Mouse (Mus musculus) embryonic stem cell, embryonic (primary cell): ENCODE results near the gene Coq5.

Source experiments
- CTCF ChIA-PET, 4 experiments: fragments of 300-600 bp in 2 of 4; fragments of 350-600 bp in 2 of 4; sonication (Branson Sonifier 250); formaldehyde crosslinking; loops; one replicate each; lab custom pipeline; 2022; ENCODE audit warnings: inconsistent platforms in 2 of 4; lab: Charles Lee
- POLR2A ChIA-PET, 4 experiments: fragments of 300-600 bp in 2 of 4; fragments of 350-600 bp in 2 of 4; sonication (Branson Sonifier 250); formaldehyde crosslinking; loops; one replicate each; lab custom pipeline; 2022; ENCODE audit warnings: antibody characterized with exemption in 4 of 4, inconsistent platforms in 1 of 4; lab: Charles Lee

The Coq5 gene

GRCm38 (mm10) chr5:115316968-115317644, 37.6 kb downstream of the Coq5 start:
- CTCF ChIA-PET, result interaction anchor here in 3 of 4 experiments (0.6 to 1.4 kb wide), 9 partner anchors 10 to 264 kb away, joined by 3 to 5 read pairs (median 3); partner anchors contain the start of genes Dynll1 (in 1 of the 3) and Srsf9 (in 1 of the 3)
- POLR2A ChIA-PET, result interaction anchor here (0.5 to 13.0 kb wide), 36 partner anchors 9 to 1548 kb away, joined by 3 to 170 read pairs (median 4); partner anchors contain the start of genes Srsf9 (in 3 of the 4), Dynll1 (in 2 of the 4), Rnf10 (in 2 of the 4) and Gatc (in 1 of the 4)

DNA sequence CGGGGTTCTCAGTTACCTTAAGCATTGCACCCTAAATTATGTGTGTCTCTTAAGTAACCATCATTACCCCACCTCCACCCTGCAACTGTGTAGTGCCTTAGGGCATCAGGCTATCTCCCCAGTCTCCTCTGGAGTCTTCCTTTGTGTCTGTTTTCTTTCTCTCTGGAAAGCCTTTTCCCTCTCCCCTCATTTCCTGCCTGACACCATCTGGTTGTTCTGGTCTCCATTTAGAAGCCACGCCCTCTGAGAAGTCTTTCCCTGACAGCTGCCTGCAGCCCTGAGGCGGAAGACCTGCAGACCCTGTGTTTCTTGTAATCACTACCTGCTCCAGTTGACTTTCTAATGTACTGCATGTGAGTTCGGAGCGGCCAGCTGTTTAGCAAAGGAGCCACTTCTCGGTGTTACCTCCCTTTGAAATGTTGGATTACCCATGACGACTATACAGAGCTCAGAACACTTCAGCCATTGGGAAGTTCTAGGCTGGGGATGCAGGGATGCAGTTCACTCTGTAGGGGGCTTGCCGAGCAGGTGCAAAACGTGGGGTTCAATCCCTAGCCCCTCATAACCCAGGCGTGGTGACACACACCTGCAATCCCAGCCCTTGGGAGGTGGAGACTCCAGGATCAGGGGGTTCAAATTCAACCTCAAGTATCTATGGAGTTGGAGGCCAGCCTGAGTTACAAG, 38.3 kb downstream of the Coq5 start:
- POLR2A ChIA-PET, result interaction anchor here (0.5 to 13.0 kb wide), 30 partner anchors 9 to 174 kb away, joined by 3 to 170 read pairs (median 5); partner anchors contain the start of genes Srsf9 (in 3 of the 4), Dynll1 (in 2 of the 4), Rnf10 (in 2 of the 4) and Gatc (in 1 of the 4)
- CTCF ChIA-PET, result interaction anchor here in 3 of 4 experiments (0.5 to 1.3 kb wide), 7 partner anchors 9 to 265 kb away, joined by 3 to 4 read pairs (median 3); partner anchors contain the start of genes Dynll1 (in 1 of the 3) and Srsf9 (in 1 of the 3)

- ChIA-PET CTCF (interaction anchor here (0.5 to 1.9 kb wide), 30 partner anchors 10 to 1140 kb away, joined by 3 to 7 read pairs (median 4); partner anchors contain the start of genes Dynll1 (in 2 of the 4) and Rplp0 (in 1 of the 4)), POLR2A (interaction anchor here in 3 of 4 experiments (0.5 to 13.0 kb wide), 35 partner anchors 9 to 610 kb away, joined by 3 to 170 read pairs (median 4); partner anchors contain the start of genes Dynll1 (in 3 of the 3), Pla2g1b (in 1 of the 3), Rnf10 (in 1 of the 3) and Sirt4 (in 1 of the 3))
Measured at GRCm38 (mm10) chr5:115319004-115319940, 39.8 kb downstream of the Coq5 start.

GRCm38 (mm10) chr5:115326256-115326831, 46.9 kb downstream of the Coq5 start:
- CTCF ChIA-PET, result interaction anchor here in 1 of 4 experiments (0.6 to 1.0 kb wide), 7 partner anchors 9 to 758 kb away, joined by 3 to 5 read pairs (median 3); partner anchors contain the start of gene Fam222a
- POLR2A ChIA-PET, result interaction anchor here in 3 of 4 experiments (0.6 to 8.1 kb wide), 35 partner anchors 9 to 166 kb away, joined by 3 to 56 read pairs (median 5); partner anchors contain the start of genes Dynll1 (in 3 of the 3) and Cox6a1 (in 1 of the 3)

DNA sequence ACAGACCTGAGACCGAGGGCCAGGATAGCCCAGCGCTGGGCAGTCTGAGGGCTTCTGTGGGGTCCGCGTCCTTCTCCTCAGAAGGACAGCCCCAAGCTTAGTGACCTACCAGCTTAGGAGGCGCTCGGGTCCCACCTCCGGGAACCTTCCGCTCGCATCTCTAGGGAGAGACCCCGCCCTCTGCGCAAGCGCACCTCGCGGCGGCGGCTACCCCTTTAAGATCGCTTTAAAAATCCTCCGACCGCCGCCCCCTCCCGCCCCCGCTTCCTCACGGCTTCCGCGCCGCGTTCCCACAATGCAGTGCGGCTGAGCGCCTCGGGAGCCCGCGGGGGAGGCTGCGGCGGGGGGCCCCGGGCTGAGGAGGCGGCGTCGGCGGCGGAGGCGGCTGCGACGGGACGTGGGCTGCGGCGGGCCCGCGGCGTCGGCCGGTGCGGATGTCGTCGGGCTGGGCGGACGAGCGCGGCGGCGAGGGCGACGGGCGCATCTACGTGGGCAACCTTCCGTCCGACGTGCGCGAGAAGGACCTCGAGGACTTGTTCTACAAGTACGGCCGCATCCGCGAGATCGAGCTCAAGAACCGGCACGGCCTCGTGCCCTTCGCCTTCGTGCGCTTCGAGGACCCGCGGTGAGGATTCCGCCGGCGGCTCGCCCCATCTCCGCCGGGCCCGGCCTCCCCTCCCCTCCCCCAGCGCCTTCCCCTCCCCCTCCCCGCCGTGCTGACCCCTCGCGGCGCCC, 47.6 kb downstream of the Coq5 start, which contains the start of gene Srsf9:
TSS of gene Srsf9 (plus strand) at position 303 of the 735 bp plus-strand sequence.
- POLR2A ChIA-PET, result interaction anchor here in 3 of 4 experiments (0.6 to 8.1 kb wide), 40 partner anchors 8 to 1267 kb away, joined by 3 to 56 read pairs (median 5); partner anchors contain the start of genes Dynll1 (in 3 of the 3), Cox6a1 (in 1 of the 3) and Rnf10 (in 1 of the 3)

GRCm38 (mm10) chr5:115327610-115328548, 48.4 kb downstream of the Coq5 start:
- POLR2A ChIA-PET, result interaction anchor here in 3 of 4 experiments (0.6 to 8.1 kb wide), 29 partner anchors 8 to 1268 kb away, joined by 3 to 56 read pairs (median 4); partner anchors contain the start of genes Dynll1 (in 2 of the 3), Cox6a1 (in 1 of the 3), Gatc (in 1 of the 3) and Rnf10 (in 1 of the 3)
- CTCF ChIA-PET, result interaction anchor here in 2 of 4 experiments (0.6 to 1.7 kb wide), 7 partner anchors 10 to 229 kb away, joined by 3 to 5 read pairs (median 4); no protein-coding TSS in a partner anchor

More for the DNA sequence above, 47.6 kb downstream of the Coq5 start, which contains the start of gene Srsf9:
- CTCF ChIA-PET, result interaction anchor here in 1 of 4 experiments (0.6 to 1.0 kb wide), 7 partner anchors 9 to 759 kb away, joined by 3 to 5 read pairs (median 3); partner anchors contain the start of gene Fam222a

DNA sequence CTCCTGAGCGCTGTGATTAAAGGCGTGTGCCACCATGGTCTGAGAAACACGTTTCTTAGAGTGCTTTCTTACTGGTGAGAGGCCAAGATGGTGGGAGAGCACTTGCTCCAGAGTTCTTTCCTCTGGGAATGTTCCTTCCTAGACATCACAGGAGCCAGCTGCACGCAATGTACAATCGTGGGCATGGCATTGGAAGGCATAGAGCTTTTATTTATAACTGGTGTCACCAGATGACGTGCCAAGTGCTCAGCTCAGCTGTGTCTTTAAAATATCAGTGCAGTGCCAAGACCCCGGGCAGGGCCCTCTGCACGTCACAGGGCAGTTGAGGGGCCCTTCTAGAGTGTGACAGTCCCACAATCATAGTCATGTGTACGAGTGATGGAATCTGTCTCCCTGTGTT, 51.5 kb downstream of the Coq5 start:
- POLR2A ChIA-PET, result interaction anchor here in 3 of 4 experiments (0.6 to 5.2 kb wide), 10 partner anchors 10 to 56 kb away, joined by 3 to 31 read pairs (median 5); partner anchors contain the start of genes Cox6a1 (in 1 of the 3), Dynll1 (in 1 of the 3), Gatc (in 1 of the 3) and Triap1 (in 1 of the 3)
- CTCF ChIA-PET, result interaction anchor here in 1 of 4 experiments (0.6 to 0.9 kb wide), 2 partner anchors 151 to 706 kb away, joined by 3 read pairs; no protein-coding TSS in a partner anchor

DNA sequence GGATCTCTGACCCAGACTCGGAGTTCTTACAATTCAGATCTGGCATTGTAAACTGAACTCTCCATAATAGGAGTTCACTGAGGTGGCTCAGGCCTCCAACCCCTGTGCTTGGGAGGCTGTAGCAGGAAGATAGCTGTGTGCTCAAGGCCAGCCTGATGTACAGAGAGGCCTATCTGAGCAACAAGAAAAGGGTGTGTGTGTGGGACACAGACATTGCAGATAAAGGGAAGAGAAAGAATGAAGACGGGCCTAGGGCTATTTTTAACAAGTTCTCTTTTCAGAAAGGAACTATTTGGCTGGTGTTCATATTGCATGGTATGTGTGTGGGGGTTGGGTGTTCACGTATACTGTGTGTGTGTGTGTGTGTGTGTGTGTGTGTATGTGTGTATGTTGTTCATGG, 54.2 kb downstream of the Coq5 start:
- ChIA-PET CTCF (no interaction called here), POLR2A (interaction anchor here in 3 of 4 experiments (0.7 to 1.3 kb wide), 4 partner anchors 12 to 150 kb away, joined by 3 read pairs; no protein-coding TSS in a partner anchor)

DNA sequence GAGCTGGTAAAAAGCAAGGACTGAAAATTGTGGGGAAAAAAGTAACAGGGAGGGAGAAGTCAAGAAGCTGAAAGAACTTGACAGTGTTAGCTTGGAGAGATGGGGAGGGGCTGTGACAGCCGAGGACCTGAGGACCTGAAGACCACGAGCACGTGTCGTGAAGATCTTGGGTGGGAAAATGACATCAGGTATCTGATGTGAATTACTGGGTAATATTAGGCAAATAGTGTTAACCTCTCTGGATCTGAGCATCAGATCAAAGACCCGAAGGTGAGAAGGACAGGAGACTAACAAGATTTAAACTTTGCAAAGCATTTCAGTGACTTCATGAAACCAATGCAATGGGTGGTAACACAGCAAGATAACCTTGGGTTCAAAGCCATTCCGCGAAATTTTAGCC, 60.5 kb downstream of the Coq5 start:
- ChIA-PET POLR2A (interaction anchor here (0.5 to 1.9 kb wide), 6 partner anchors 12 to 63 kb away, joined by 3 to 5 read pairs (median 4); partner anchors contain the start of genes Dynll1 (in 1 of the 4) and Srsf9 (in 1 of the 4)), CTCF (no interaction called here)

DNA sequence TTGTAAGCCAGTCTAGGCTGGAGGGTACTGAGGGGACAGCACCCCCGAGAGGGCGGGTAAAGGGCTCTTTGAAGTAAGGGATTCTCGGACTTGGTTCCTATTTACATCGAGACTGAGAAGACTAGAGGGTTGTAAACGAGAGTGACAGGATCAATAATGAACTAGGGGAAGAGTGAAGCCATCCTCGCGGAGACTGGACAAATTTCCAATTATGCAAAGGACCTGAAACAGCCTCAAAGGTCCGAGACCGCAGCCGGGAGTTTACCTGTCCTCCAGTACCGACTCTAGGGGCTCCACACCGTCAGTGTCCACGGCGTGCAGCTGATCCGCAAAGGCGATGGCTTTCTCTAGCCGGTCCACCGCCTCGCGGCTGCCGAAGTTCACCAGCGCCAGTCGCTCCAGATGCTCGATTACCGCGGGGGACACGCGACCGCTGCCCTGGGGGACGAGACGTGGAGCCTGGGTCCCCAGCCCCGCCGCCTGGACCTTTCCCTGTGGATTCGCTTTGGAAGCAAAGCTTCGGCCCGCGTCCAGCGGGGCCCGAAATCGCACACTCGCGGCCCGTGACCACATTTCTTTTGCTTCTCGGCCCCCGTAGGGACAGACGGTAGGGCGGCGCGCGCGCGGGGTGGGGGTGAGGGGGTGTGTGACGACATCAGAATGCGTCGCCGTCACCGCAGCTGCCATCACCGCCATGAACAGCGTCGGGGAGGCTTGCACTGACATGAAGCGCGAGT, 61.3 kb downstream of the Coq5 start, which contains the start of the genes Gatc and Triap1:
TSS of gene Gatc (minus strand) at position 602 of the 737 bp plus-strand sequence.
TSS of gene Triap1 (plus strand) at position 649 of the 737 bp plus-strand sequence.
- CTCF ChIA-PET, result no interaction called here

DNA sequence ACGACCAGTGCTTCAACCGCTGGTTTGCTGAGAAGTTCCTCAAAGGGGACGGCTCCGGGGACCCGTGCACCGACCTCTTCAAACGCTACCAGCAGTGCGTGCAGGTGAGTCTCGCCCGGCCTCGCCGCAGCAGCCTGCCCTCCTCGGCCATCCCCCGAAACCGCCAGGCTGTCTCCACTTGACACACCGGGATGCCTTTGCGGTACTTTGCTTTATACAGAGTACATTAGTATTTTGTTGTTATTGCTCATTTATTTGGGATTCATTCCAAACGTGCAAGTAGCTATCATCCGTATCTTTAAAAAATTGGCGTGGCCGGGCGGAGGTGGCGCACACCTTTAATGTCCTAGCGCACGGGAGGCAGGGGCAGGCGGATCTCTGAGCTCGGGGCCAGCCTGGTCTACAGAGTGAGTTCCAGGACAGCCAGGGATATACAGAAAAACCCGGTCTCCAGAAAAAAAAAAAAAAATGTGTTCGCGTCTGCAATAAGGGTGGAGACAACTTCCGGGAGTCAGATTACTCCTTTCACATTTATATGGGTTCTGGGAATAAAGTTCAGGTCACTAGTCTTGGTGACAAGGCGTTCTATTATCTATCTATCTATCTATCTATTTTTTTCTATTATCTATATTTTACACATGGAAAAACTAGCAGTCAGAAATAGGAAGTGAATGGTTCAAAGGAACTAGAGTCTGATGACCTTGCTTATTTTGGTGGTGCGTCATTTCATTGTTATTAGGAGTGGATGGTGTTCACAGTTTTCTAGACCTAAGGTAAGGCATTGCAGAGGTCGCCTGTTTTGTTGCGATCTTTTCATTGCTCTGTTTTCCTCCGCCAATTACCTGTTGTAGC, 62.1 kb downstream of the Coq5 start:
- POLR2A ChIA-PET, result interaction anchor here in 2 of 4 experiments (0.6 to 2.7 kb wide), 15 partner anchors 9 to 268 kb away, joined by 3 to 8 read pairs (median 3); no protein-coding TSS in a partner anchor

More for the DNA sequence above, 61.3 kb downstream of the Coq5 start, which contains the start of the genes Gatc and Triap1:
- POLR2A ChIA-PET, result interaction anchor here (0.6 to 2.7 kb wide), 13 partner anchors 8 to 269 kb away, joined by 3 to 8 read pairs (median 3); no protein-coding TSS in a partner anchor

More for the DNA sequence above, 62.1 kb downstream of the Coq5 start:
- CTCF ChIA-PET, result no interaction called here
